Mouse (Mus musculus) thymus, adult 2 months (tissue): ENCODE results near the gene Piezo1.

ENCODE experiments used
- CTCF ChIP-seq: fragments of 200-500 bp; IDR thresholded peaks from 2 replicates; pipeline ENCODE4 v1.5.1; 2012; ENCODE audit warnings: mild to moderate bottlenecking, control low read depth, low read length, moderate library complexity, borderline replicate concordance; ENCODE audit not compliant: control insufficient read depth, poor library complexity, insufficient read depth; ENCODE audit errors: extremely low read depth
- POLR2A ChIP-seq: fragments of 200-500 bp; IDR thresholded peaks from 2 replicates; pipeline ENCODE4 v1.6.1; 2012; ENCODE audit warnings: mild to moderate bottlenecking, low read length, control low read depth, moderate library complexity; ENCODE audit not compliant: control insufficient read depth, poor library complexity, insufficient read depth; ENCODE audit errors: extremely low read depth

- TF ChIP-seq CTCF, result no peak
- no peak for TF ChIP-seq POLR2A
Observed at GRCm38 (mm10) chr8:122525004-122525403, 26.1 kb downstream of the Piezo1 start.
